Mouse (Mus musculus) E14TG2a.4 (cell line): Measurements from ENCODE around the gene Hsdl2.

Experiments
- CTCF ChIP-seq: conservative IDR thresholded peaks from 2 replicates; pipeline ENCODE4 v1.5.1; 2014; ENCODE audit warnings: low read length
- NANOG ChIP-seq: IDR thresholded peaks from 2 replicates; pipeline ENCODE4 v1.6.1; 2014; ENCODE audit warnings: borderline replicate concordance, low read length, mixed read lengths

- TF ChIP-seq CTCF (no peak), NANOG (no peak)
Measured at GRCm38 (mm10) chr4:59553576-59553975, 27.8 kb upstream of the Hsdl2 start.
